Mouse (Mus musculus) ES-E14 (cell line): ENCODE results near the gene Kif1c. TPM values are rescaled to one million over a fixed set of nuclear protein-coding genes. Genes with fewer than 3 reads are reported as not detected.
A peak's percentile ranks its signal among the peaks of the same experiment; 100 is the strongest.

ENCODE experiments used
- DNase-seq: peaks from one replicate; pipeline ENCODE4 v3.0.0-alpha.2; 2013; ENCODE audit warnings: low read depth, low spot score
- H3K27ac ChIP-seq: 2 replicates; pipeline ENCODE4 v1.5.1; 2012; ENCODE audit warnings: low read depth, mild to moderate bottlenecking, low read length, moderate library complexity, mixed read lengths; ENCODE audit not compliant: poor library complexity, insufficient read depth, severe bottlenecking
- H3K36me3 ChIP-seq: 2 replicates; pipeline ENCODE4 v1.6.1; 2012; ENCODE audit warnings: mild to moderate bottlenecking, low read length, moderate library complexity, mixed read lengths; ENCODE audit not compliant: control insufficient read depth, poor library complexity, insufficient read depth, severe bottlenecking
- H3K4me1 ChIP-seq, 2 experiments: fragments of 150-350 bp in 1 of 2; sonication (generic) in 1 of 2; 2 replicates each; pipeline ENCODE4 v1.6.1; 2012; ENCODE audit warnings: low read length in 2 of 2, mild to moderate bottlenecking in 1 of 2, mixed read lengths in 1 of 2; ENCODE audit not compliant: control insufficient read depth in 2 of 2, insufficient read depth in 2 of 2, poor library complexity in 1 of 2
- H3K4me3 ChIP-seq, 2 experiments: fragments of 150-350 bp in 1 of 2; sonication (generic) in 1 of 2; 2 replicates each; pipeline ENCODE4 v1.5.1; 2012; ENCODE audit warnings: low read length in 2 of 2, low read depth in 1 of 2, mild to moderate bottlenecking in 1 of 2, mixed read lengths in 1 of 2; ENCODE audit not compliant: insufficient read depth in 1 of 2, poor library complexity in 1 of 2, severe bottlenecking in 1 of 2
- H3K9ac ChIP-seq: 2 replicates; pipeline ENCODE4 v1.6.1; 2012; ENCODE audit warnings: low read depth, mild to moderate bottlenecking, low read length, mixed read lengths; ENCODE audit not compliant: poor library complexity, insufficient read depth, severe bottlenecking
- H3K9me3 ChIP-seq: fragments of 150-350 bp; sonication (generic); 2 replicates; pipeline ENCODE4 v1.6.1; 2012; ENCODE audit warnings: low read depth, mild to moderate bottlenecking, low read length; ENCODE audit not compliant: control insufficient read depth, insufficient read depth
- CHD2 ChIP-seq: IDR thresholded peaks from 2 replicates; pipeline ENCODE4 v1.6.1; 2014; ENCODE audit warnings: mild to moderate bottlenecking, low read depth, low read length, inconsistent platforms
- HCFC1 ChIP-seq: IDR thresholded peaks from 2 replicates; pipeline ENCODE4 v1.6.1; 2012; ENCODE audit warnings: low read length, inconsistent platforms, borderline replicate concordance; ENCODE audit not compliant: insufficient read depth
- MAFK ChIP-seq: IDR thresholded peaks from 2 replicates; pipeline ENCODE4 v1.6.1; 2014; ENCODE audit warnings: mild to moderate bottlenecking, low read depth, low read length, inconsistent platforms; ENCODE audit not compliant: insufficient read depth
- ZC3H11A ChIP-seq: IDR thresholded peaks from 2 replicates; pipeline ENCODE4 v1.6.1; 2012; ENCODE audit warnings: low read depth, mild to moderate bottlenecking, inconsistent platforms, low read length, borderline replicate concordance
- ZNF384 ChIP-seq: IDR thresholded peaks from 2 replicates; pipeline ENCODE4 v1.6.1; 2012; ENCODE audit warnings: low read depth, low read length, inconsistent platforms
- in situ Hi-C, 2 experiments: fragments of 600-800 bp; cut with MboI; formaldehyde crosslinking; loops; one replicate each; pipeline ENCODE4 v1.15.1; 2025; ENCODE audit warnings: low sequenced_read_pairs in 2 of 2, inconsistent platforms in 1 of 2; ENCODE audit not compliant: unreplicated experiment in 2 of 2
- total RNA-seq: library from RNA; depleted of rRNA; stranded (reverse); fragments of 300-350 nt; gene quantifications from 2 replicates; pipeline ENCODE4 v1.2.3, GENCODE M21; 2012

Kif1c gene
- total RNA-seq, 1 experiment: 29.2 TPM

DNA sequence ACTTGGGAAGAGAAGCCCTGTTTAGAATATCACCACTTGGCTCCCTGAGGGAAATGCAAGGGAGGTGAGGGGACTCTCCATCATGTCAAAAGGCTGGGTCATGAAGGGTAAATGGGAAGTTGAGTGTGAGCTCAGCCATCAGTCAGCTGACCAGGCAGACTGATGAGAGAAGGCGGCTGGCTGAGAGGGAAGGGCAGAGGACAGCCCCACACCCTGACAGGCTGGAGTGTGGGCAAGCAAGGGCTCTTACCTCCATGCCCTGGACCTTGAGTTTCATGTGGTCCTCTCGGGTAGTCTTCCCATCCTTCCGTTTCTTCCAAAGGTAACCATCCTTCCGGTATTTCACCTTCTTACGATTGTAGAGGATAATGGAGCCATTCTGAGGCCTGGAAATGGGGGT is 16.7 kb upstream of the Kif1c start:
- in situ Hi-C loops: no loop called here
- Histone ChIP-seq H3K36me3 (peaks cover 6% of the 10 kb centered on the region; the same call in 1 of the 2 replicates), H3K4me1 (peaks cover 5 to 24% of the 10 kb centered on the region in 2 experiments; a peak in 3 of 4 replicates), H3K9ac (no peak overlapping the region), H3K4me3 (no peak overlapping the region), H3K9me3 (no peaks in the 10 kb centered on the region), H3K27ac (no peak overlapping the region)
- no peak for TF ChIP-seq CHD2
- TF ChIP-seq ZNF384: no peak
- no peak for TF ChIP-seq ZC3H11A
- no peak for TF ChIP-seq HCFC1
- TF ChIP-seq MAFK: no peak
- DNase-seq: no peak

DNA sequence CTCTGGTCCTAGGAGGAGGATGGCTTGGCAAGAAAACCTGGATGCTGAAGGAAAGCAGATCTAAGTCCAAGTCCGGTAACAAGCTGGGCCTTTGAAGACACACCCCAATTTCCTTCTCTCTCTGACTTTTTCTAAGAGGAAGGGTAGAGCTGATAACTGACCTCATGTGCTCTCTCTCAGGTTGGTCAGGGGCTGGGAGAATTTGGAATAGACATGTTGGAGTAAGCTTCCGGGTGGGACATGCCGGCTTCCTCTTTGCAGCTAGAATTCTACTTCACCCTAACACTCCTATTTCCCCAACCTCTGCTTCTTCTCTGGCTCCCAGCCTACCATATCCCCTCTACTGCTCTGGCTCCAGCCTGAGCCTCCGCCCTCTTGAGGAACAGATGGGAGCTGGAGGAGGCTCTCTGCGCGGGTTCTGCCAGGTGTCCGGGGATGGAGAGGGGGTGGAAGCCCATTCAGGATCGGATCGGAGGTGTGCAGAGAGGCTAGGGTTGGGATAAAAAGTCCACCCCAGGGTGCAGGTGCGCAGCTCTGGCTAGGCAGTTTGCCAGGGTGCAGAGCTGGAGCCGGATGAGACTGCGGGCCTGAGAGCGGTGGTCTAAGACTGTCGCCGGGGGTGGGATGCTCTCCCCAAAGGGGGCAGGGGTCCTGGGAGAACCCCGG is 13.3 kb upstream of the Kif1c start:
- Histone ChIP-seq H3K27ac (no peak overlapping the region), H3K4me3 (peak overlapping the region; percentile 83 to 87), H3K4me1 (peaks cover 4 to 14% of the 10 kb centered on the region in 2 experiments; a peak in 3 of 4 replicates), H3K9me3 (no peaks in the 10 kb centered on the region), H3K9ac (peak overlapping the region; percentile 79), H3K36me3 (peaks cover 6% of the 10 kb centered on the region; the same call in 1 of the 2 replicates)
- in situ Hi-C loops: no loop called here
- DNase-seq: no peak
- TF ChIP-seq CHD2 (no peak), ZC3H11A (no peak), HCFC1 (no peak), MAFK (no peak), ZNF384 (no peak)

DNA sequence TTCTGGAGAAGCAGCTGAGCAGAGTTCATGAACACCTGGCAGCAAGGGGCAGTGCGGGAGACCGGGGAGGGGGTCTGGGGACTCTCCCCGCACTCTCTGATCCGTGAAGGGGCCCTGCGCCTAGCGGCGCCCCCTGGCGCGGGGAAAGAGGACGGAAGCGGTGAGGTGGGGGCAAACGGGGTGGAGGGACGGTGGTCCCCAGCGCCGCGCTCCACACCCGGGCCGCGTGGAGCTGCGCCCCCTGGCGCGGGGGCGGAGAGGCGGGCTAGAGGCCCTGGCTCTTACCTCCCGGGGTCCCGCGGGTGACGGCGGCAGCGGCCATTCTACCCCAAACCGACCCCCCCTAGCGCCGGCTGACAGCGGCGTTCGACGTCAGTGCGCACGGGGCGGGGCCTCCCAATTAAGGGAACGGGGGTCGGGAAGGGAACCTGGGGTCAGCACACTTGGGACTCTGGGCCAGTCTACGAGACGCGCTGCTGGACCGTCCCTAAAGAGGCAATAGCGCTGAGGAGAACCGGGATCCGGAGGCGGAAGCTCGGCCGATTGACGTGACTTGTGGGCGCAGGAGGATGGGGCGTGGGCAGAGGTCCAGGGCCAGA is 12.6 kb upstream of the Kif1c start, which contains the start of gene Camta2:
TSS of gene Camta2 (minus strand) at position 505 of the 599 bp plus-strand sequence.
- Histone ChIP-seq H3K4me3 (peak within 1 kb of the TSS; percentile 83 to 87), H3K9me3 (no peaks in the 10 kb centered on the region), H3K27ac (no peak within 1 kb of the TSS), H3K9ac (peak within 1 kb of the TSS; percentile 79), H3K36me3 (peaks cover 6% of the 10 kb centered on the region; the same call in 1 of the 2 replicates), H3K4me1 (peaks cover 1 to 9% of the 10 kb centered on the region in 2 experiments; a peak in 2 of 4 replicates)
- in situ Hi-C loops: no loop called here
- no peak for DNase-seq
- no peak for TF ChIP-seq MAFK
- TF ChIP-seq HCFC1: no peak
- TF ChIP-seq ZNF384: no peak
- no peak for TF ChIP-seq CHD2
- TF ChIP-seq ZC3H11A: no peak

DNA sequence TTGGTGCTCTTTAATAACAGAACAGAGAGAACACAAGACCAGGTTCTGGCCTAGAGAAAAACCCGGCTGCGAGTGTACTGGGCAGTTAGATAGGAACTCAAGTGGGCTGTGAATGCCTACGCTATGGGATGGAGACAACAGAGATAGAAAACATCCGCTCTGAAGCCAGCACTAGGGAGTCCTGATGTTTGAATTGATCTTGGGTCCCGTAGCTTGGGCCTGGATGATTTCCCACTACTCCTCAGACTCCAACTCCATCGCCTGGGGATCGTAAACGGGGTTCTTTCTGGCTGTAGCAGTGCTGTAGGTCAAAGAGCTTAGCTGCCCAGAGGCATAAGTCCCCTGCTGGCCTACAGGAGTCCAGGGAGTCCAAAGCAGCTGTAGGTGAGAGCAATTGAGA is 12.0 kb upstream of the Kif1c start:
- no peak for DNase-seq
- Histone ChIP-seq H3K4me3 (peak overlapping the region; percentile 83 to 87), H3K27ac (no peak overlapping the region)

More for the DNA sequence above, 12.0 kb upstream of the Kif1c start:
- in situ Hi-C loops: no loop called here
- H3K4me1 ChIP-seq: peaks cover 0 to 4% of the 10 kb centered on the region in 2 experiments; a peak in 2 of 4 replicates
- peak overlapping the region; percentile 79; the same call in 1 of the 2 replicates for H3K9ac ChIP-seq
- TF ChIP-seq CHD2 (no peak), MAFK (no peak), HCFC1 (no peak)
- peaks cover 5% of the 10 kb centered on the region; the same call in 1 of the 2 replicates for H3K36me3 ChIP-seq
- no peaks in the 10 kb centered on the region for H3K9me3 ChIP-seq
